Mouse (Mus musculus) myocyte (in vitro differentiated cells): ENCODE data around the gene Sptbn4. TPM values are rescaled to one million over a fixed set of nuclear protein-coding genes. Genes with fewer than 3 reads are reported as not detected.
A peak's percentile ranks its signal among the peaks of the same experiment; 100 is the strongest.

Experiments used
- H3K27me3 ChIP-seq: one replicate; pipeline ENCODE4 v1.6.1; 2011; ENCODE audit not compliant: control insufficient read depth, insufficient read depth, insufficient read length
- H3K36me3 ChIP-seq: one replicate; pipeline ENCODE4 v1.6.1; 2011; ENCODE audit not compliant: control insufficient read depth, insufficient read depth
- H3K4me2 ChIP-seq: one replicate; pipeline ENCODE4 v1.6.1; 2011; ENCODE audit warnings: low read depth, control low read depth
- H3K4me3 ChIP-seq: one replicate; pipeline ENCODE4 v1.5.1; 2011; ENCODE audit warnings: mild to moderate bottlenecking, control low read depth, moderate library complexity
- H3K79me2 ChIP-seq: one replicate; pipeline ENCODE4 v1.6.1; 2011; ENCODE audit not compliant: control insufficient read depth, insufficient read depth
- H3ac ChIP-seq: one replicate; pipeline ENCODE4 v1.6.1; 2011; ENCODE audit not compliant: control insufficient read depth, insufficient read length
- CEBPB ChIP-seq: IDR thresholded peaks from 2 replicates; pipeline ENCODE4 v1.6.1; 2011; ENCODE audit warnings: mild to moderate bottlenecking, moderate library complexity; ENCODE audit not compliant: poor library complexity, insufficient read depth, severe bottlenecking
- E2F4 ChIP-seq: IDR thresholded peaks from one replicate; pipeline ENCODE4 v1.6.1; 2011; ENCODE audit warnings: mild to moderate bottlenecking, control low read depth, moderate library complexity; ENCODE audit not compliant: insufficient read depth
- MAX ChIP-seq: IDR thresholded peaks from one replicate; pipeline ENCODE4 v1.6.1; 2011; ENCODE audit warnings: low read depth, mild to moderate bottlenecking, control low read depth
- MYOD1 ChIP-seq, 3 experiments: IDR thresholded peaks; one replicate each; pipeline ENCODE4 v1.6.1; 2011; ENCODE audit warnings: control low read depth in 2 of 3, low read depth in 2 of 3, mild to moderate bottlenecking in 2 of 3, moderate library complexity in 1 of 3; ENCODE audit not compliant: insufficient read length in 2 of 3, control insufficient read depth in 1 of 3
- MYOG ChIP-seq, 3 experiments: IDR thresholded peaks; one replicate each; pipeline ENCODE4 v1.6.1; 2011; ENCODE audit warnings: control low read depth in 2 of 3, low read depth in 2 of 3, mild to moderate bottlenecking in 2 of 3; ENCODE audit not compliant: insufficient read length in 2 of 3, control insufficient read depth in 1 of 3, insufficient read depth in 1 of 3
- POLR2A ChIP-seq: IDR thresholded peaks from one replicate; pipeline ENCODE4 v1.6.1; 2011; ENCODE audit warnings: low read depth, mild to moderate bottlenecking, control low read depth, moderate library complexity; ENCODE audit not compliant: insufficient read length
- POLR2AphosphoS2 ChIP-seq: IDR thresholded peaks from one replicate; pipeline ENCODE4 v1.6.1; 2011; ENCODE audit warnings: low read depth, control low read depth; ENCODE audit not compliant: insufficient read length
- REST ChIP-seq: IDR thresholded peaks from one replicate; pipeline ENCODE4 v1.6.1; 2011; ENCODE audit warnings: mild to moderate bottlenecking, control low read depth, moderate library complexity; ENCODE audit not compliant: insufficient read depth, insufficient read length
- SRF ChIP-seq: IDR thresholded peaks from one replicate; pipeline ENCODE4 v1.6.1; 2011; ENCODE audit warnings: low read depth; ENCODE audit not compliant: control insufficient read depth, insufficient read length
- TCF12 ChIP-seq: IDR thresholded peaks from one replicate; pipeline ENCODE4 v1.6.1; 2011; ENCODE audit warnings: mild to moderate bottlenecking, control low read depth; ENCODE audit not compliant: poor library complexity, insufficient read depth, severe bottlenecking
- TCF3 ChIP-seq: IDR thresholded peaks from one replicate; pipeline ENCODE4 v1.6.1; 2011; ENCODE audit warnings: low read depth, control low read depth; ENCODE audit not compliant: insufficient read length
- USF1 ChIP-seq: IDR thresholded peaks from one replicate; pipeline ENCODE4 v1.6.1; 2011; ENCODE audit warnings: low read depth, mild to moderate bottlenecking, control low read depth, moderate library complexity
- polyA plus RNA-seq: library from polyadenylated mRNA; unstranded; fragments of >200 nt; fragmentation: generic; extraction: Trizol; gene quantifications from one replicate; pipeline ENCODE4 v1.2.1, GENCODE M21; 2012; ENCODE audit warnings: missing spikeins

Gene Sptbn4
- polyA plus RNA-seq, 1 experiment: 0.17 TPM

DNA sequence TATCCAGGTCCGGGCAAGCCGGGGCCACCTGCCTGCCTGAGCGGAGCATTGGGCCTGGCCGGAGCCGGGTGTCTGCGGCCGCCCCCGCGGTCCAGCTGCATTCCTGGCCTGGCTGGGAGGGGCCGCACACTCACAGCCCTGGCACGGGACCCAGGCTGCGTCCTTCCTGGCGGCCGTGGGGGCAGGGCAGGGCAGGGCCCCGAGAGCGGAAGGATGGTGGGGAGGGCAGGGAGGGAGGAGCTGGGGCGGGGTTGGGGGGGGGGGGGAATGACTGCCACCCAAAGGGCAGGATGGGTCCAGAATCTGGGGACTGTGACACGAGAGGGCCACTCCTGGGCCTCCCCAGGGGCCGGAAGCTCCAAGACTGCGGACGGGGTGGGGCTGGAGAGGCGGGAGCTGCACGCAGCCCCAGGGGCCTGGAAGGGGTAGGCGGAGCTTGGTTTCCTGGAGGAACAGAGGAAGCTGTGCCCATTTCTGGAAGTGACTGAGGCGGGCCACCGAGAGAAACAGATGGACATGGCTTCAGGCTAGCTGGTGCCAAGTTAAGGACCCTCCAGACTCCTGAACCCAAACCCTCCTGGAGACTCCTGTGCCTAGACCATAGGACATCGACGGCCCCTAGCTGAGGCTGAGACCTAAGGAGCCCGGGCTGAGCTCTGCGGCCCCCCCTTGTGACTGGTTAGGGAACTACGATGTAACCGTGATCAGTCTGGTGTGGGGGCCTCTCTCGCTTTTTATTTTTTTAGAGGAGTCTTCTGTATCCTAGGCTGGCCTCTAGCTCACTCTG lies 43.2 kb upstream of the Sptbn4 start:
- peak; percentile 100 for TF ChIP-seq SRF
- TF ChIP-seq POLR2A: peak; percentile 43
- peak; percentile 7 to 94 (median 93) for TF ChIP-seq MYOG (IDR thresholded peaks at IDR 0.05; ENCODE audit: control insufficient read depth in 1 of 3, insufficient read depth in 1 of 3, insufficient read length in 2 of 3, low read depth in 2 of 3)
- no peak for TF ChIP-seq MAX
- TF ChIP-seq POLR2AphosphoS2: peak; percentile 61
- TF ChIP-seq TCF12: no peak
- TF ChIP-seq MYOD1 (IDR thresholded peaks at IDR 0.05; ENCODE audit: control insufficient read depth in 1 of 3, insufficient read length in 2 of 3, low read depth in 2 of 3): peak in 2 of 3 experiments; percentile 79 to 91
- peak; percentile 38 for TF ChIP-seq TCF3
- Histone ChIP-seq H3K36me3 (no peaks in the 10 kb centered on the region), H3K79me2 (peaks cover 24% of the 10 kb centered on the region), H3K4me3 (peak overlapping the region; percentile 18), H3ac (no peak overlapping the region), H3K4me2 (peak overlapping the region; percentile 99), H3K27me3 (no peaks in the 10 kb centered on the region)

DNA sequence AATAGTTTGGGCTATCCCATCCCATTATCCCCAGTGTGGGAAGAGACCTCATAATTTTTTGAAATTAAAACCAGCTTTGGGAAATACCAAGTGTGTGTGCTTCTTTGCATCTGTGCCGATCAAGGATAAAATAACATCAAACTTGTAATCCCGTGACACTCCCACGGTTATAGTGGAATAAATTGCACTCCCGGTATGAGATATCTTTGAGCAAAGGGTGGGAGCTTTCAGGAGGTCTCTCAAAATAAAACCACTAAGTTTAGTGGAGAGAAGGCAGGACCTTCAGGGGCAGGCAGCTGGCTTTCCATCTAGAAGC lies 42.7 kb upstream of the Sptbn4 start:
- no peaks in the 10 kb centered on the region for H3K27me3 ChIP-seq
- H3K4me3 ChIP-seq: peak overlapping the region; percentile 18
- no peaks in the 10 kb centered on the region for H3K36me3 ChIP-seq
- peak overlapping the region; percentile 99 for H3K4me2 ChIP-seq
- no peak overlapping the region for H3ac ChIP-seq
- H3K79me2 ChIP-seq: peaks cover 24% of the 10 kb centered on the region
- TF ChIP-seq MYOD1 (IDR thresholded peaks at IDR 0.05; ENCODE audit: control insufficient read depth in 1 of 3, insufficient read length in 2 of 3, low read depth in 2 of 3) (no peak), CEBPB (no peak), MYOG (IDR thresholded peaks at IDR 0.05; ENCODE audit: control insufficient read depth in 1 of 3, insufficient read depth in 1 of 3, insufficient read length in 2 of 3, low read depth in 2 of 3) (no peak), POLR2A (no peak), TCF12 (no peak), SRF (no peak), MAX (no peak), E2F4 (no peak)

DNA sequence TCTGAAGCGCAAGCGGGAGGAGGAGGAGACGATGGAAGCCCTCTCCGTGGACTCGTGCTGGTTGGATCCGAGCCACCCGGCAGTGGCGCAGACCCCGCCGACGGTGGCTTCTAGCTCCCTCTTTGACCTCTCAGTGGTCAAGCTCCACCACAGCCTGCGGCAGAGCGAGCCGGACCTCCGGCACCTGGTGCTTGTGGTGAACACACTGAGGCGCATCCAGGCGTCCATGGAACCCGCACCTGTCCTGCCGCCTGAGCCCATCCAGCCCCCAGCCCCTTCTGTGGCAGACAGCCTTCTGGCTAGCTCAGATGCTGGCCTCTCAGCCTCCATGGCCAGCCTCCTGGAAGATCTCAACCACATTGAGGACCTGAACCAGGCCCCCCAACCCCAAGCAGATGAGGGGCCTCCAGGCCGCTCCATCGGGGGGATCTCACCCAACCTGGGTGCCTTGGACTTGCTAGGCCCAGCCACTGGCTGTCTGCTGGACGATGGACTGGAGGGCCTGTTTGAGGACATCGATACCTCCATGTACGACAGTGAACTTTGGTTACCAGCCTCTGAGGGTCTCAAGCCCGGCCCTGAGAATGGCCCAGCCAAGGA lies 41.9 kb upstream of the Sptbn4 start:
- Histone ChIP-seq H3ac (no peak overlapping the region), H3K27me3 (no peaks in the 10 kb centered on the region), H3K36me3 (no peaks in the 10 kb centered on the region), H3K4me3 (peak overlapping the region; percentile 71), H3K79me2 (peaks cover 24% of the 10 kb centered on the region), H3K4me2 (peak overlapping the region; percentile 99)
- TF ChIP-seq REST (no peak), E2F4 (no peak), TCF3 (no peak), TCF12 (no peak), MAX (no peak), MYOD1 (IDR thresholded peaks at IDR 0.05; ENCODE audit: control insufficient read depth in 1 of 3, insufficient read length in 2 of 3, low read depth in 2 of 3) (peak in 2 of 3 experiments; percentile 73 to 86), SRF (no peak), MYOG (IDR thresholded peaks at IDR 0.05; ENCODE audit: control insufficient read depth in 1 of 3, insufficient read depth in 1 of 3, insufficient read length in 2 of 3, low read depth in 2 of 3) (peak in 2 of 3 experiments; percentile 91 to 92), POLR2A (peak; percentile 9), USF1 (no peak), CEBPB (no peak), POLR2AphosphoS2 (peak; percentile 38)

DNA sequence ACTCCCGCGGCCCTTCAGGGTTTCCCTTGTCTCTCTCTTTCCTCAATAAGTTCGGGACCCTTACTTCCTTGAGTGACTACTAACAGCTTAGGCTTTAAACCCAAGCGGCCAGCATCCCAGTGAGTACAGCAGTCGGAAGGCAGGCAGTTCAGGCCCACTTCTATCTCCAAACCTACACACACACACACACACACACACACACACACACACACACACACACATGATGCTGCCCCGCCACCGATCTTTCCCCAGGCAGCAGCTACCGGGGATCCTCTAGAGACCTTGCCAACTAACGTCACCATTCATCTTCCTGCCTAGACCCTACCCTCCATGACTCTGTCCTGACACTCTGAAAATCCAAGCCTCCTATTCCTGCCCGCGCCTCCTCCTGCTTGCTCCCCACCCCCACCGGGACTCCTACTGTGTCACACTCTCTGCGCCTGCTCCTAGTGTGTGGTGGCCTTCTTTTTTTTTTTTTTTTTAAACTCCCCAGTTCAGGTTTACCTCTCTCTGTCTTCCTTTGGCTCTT lies 40.3 kb upstream of the Sptbn4 start:
- Histone ChIP-seq H3K36me3 (no peaks in the 10 kb centered on the region), H3ac (peak overlapping the region; percentile 81), H3K4me3 (peak overlapping the region; percentile 71), H3K79me2 (peaks cover 24% of the 10 kb centered on the region), H3K4me2 (peak overlapping the region; percentile 99), H3K27me3 (no peaks in the 10 kb centered on the region)
- TF ChIP-seq POLR2AphosphoS2: peak; percentile 30
- no peak for TF ChIP-seq SRF
- peak; percentile 37 for TF ChIP-seq POLR2A
- TF ChIP-seq TCF12: no peak
